Mouse (Mus musculus): ENCODE measurements around the gene Tprkb. TPM values are rescaled to one million over a fixed set of nuclear protein-coding genes. Genes with fewer than 3 reads are reported as not detected.
"Not testable (repeated sequence)": the region's sequence is repeated elsewhere in the genome, so short reads cannot be mapped to it uniquely, and the experiment has no call there.

Tprkb gene
- polyA plus RNA-seq, 1 experiment from 2014 or later, result 24.3 TPM

DNA sequence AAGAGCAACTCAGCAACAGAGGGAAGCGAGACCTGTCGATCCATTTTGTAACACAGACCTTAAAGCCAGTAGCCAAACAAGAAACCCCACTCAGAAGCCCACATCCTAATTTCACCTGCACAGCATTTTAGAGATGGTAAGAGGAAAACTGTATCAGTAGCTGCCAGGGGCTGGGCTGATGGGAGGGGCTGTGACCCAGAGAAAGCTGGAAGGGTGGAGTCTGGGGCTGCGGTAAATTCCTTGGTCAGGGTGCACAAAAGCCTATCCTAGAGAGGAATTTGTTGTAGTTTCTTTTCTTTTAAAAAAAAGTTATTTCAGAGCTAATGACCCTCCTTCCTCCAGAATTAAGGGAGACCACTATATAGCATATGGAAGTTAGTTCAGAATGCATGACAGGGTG lies 30.8 kb downstream of the Tprkb start:
- H3K4me1 ChIP-seq (replicated peaks), result no peaks in the 10 kb centered on the region
- H3K9ac ChIP-seq, result no peak overlapping the region
- H3K27me3 ChIP-seq (replicated peaks), result no peaks in the 10 kb centered on the region
- peaks cover 50% of the 10 kb centered on the region for H3K36me3 ChIP-seq
- ATAC-seq (ENCODE audit: insufficient number of reproducible peaks, low FRiP score), result no peak
- H3K9me3 ChIP-seq (replicated peaks), result no peaks in the 10 kb centered on the region
- no peak overlapping the region for H3K4me3 ChIP-seq
- H3K4me2 ChIP-seq, result no peak overlapping the region
- H3K27ac ChIP-seq (ENCODE audit: poor library complexity, severe bottlenecking), result no peak overlapping the region
- WGBS, result 92% methylated on average over 3 of the region's 3 CpGs

DNA sequence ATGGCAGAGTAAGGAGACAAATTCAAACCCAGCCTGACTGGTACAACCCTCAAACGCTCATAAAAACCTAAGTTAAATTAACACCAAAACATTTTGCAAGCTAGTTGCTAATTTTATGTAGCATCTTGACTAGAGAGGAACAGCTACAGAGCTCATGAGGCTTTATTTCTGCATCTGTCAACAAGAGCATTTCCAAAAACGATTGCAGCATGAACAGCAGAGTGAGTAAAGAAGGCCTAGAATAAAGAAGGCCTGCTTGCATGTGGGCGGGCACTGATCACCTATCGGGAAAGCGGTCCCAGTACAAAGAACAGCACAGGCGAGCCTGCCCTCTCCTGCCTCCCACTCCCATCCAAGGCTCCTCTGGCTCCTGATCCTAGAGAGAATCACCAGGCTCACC lies 36.9 kb downstream of the Tprkb start:
- Histone ChIP-seq H3K36me3 (peaks cover 89% of the 10 kb centered on the region), H3K4me1 (replicated peaks) (no peaks in the 10 kb centered on the region), H3K27me3 (replicated peaks) (no peaks in the 10 kb centered on the region), H3K27ac (ENCODE audit: poor library complexity, severe bottlenecking) (no peak overlapping the region), H3K4me2 (no peak overlapping the region), H3K4me3 (no peak overlapping the region), H3K9ac (no peak overlapping the region), H3K9me3 (replicated peaks) (no peaks in the 10 kb centered on the region)
- WGBS, result 81% methylated on average over 6 of the region's 6 CpGs
- no peak for ATAC-seq (ENCODE audit: insufficient number of reproducible peaks, low FRiP score)

DNA sequence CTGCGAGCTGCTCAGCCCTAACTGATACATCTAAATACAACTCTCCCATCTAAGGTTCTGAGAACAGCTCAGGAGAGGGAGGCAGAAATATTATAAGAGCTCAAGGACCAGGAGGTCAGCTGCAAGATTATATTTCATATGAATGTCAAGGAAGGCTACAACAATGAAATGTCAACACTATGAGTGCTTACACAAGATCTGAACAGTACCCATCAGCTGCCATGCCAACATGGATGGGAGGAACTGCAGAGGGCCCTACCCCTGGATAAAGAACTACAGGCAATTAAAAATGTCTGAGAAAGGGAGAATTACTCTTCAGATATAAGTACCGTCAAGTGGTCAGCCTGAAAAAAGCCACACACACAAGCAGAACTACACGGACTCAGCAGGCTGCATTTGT lies 45.9 kb downstream of the Tprkb start:
- no peaks in the 10 kb centered on the region for H3K9me3 ChIP-seq (replicated peaks)
- ATAC-seq (ENCODE audit: insufficient number of reproducible peaks, low FRiP score), result no peak
- no peak overlapping the region for H3K4me3 ChIP-seq
- 86% methylated on average over 3 of the region's 3 CpGs for WGBS
- no peak overlapping the region for H3K4me2 ChIP-seq
- H3K27ac ChIP-seq (ENCODE audit: poor library complexity, severe bottlenecking), result no peak overlapping the region
- no peaks in the 10 kb centered on the region for H3K27me3 ChIP-seq (replicated peaks)
- no peak overlapping the region for H3K9ac ChIP-seq
- peaks cover 5% of the 10 kb centered on the region for H3K4me1 ChIP-seq (replicated peaks)
- H3K36me3 ChIP-seq, result peaks cover 46% of the 10 kb centered on the region

DNA sequence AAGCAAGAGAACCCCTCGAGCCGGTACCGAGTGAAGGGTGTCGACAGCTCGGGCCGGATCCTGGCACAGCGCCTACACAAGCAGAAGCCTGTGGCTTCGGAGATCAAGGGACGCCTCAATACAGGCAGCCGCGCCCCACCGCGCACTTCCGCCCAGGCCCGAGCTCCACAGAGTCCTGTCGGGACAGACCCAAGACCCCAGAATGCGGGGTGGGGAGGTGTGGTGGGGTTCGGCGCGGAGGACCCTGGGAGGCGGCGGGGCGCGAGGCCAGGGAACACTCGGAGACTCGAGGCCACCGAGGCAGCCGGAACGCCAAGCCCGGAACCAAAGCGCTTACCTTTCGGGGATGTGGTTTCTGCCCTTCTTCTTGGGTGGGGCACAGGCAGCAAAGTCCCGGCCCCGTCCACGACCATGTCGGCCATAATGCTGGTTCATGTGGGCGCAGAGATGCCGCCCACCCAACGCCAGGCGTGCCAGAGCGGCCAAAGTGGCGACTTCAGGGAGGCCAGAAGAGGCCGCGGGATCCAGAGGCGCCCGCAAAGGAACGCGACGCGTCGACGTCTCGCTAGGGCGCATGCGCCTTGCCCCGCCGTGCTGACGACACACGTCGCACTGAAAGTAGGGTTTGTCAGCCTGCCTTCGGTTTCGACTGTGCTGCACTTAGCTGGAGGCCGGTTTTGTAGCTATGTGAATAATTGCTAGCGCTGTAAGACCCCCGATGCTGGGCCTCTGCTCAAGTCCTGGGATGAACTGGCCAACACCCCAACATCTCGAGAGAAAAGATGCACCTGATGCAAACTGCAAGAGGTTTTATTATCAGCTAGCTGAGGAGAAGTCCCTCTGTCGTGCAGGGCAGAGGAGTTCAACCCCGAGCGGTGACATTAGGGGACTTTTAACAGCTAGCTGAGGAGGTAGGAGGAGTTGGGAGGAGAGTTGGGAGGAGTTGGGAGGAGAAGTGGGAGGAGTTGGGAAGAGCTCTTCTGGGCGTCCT lies 49.7 kb downstream of the Tprkb start, which contains the start of gene Dusp11:
Gene Dusp11 (minus strand): TSS at position 567 of the 991 bp plus-strand sequence.
- peak; percentile 97 for ATAC-seq (ENCODE audit: insufficient number of reproducible peaks, low FRiP score)
- Histone ChIP-seq H3K4me1 (replicated peaks) (peaks cover 9% of the 10 kb centered on the region), H3K9ac (peak within 1 kb of the TSS; percentile 79), H3K27me3 (replicated peaks) (no peaks in the 10 kb centered on the region), H3K9me3 (replicated peaks) (no peaks in the 10 kb centered on the region), H3K27ac (ENCODE audit: poor library complexity, severe bottlenecking) (peak within 1 kb of the TSS; percentile 99), H3K4me3 (peak within 1 kb of the TSS; percentile 83), H3K36me3 (peaks cover 13% of the 10 kb centered on the region), H3K4me2 (peak within 1 kb of the TSS; percentile 79)
- WGBS, result under 1% methylated on average over 70 of the region's 70 CpGs

DNA sequence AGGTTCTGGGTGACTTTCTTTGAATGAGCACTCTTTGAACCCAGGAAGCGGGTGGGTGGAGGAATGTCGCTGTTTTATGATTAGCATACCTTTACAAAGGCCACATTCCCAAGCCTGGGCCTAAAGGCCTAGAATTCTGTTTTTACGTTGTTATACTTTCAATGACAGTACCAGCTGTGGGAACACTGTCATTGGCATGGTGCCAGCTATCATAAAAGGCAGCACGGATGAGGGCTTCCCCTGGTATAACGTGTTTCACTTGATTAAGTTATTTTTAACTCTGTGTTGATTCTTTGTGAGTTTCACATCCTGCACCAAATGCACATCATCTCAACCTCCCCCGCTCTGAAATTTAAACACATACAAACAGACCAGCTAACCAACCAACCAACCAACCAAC lies 54.4 kb downstream of the Tprkb start:
- 44% methylated on average over 6 of the region's 6 CpGs for WGBS
- not testable (repeated sequence) for H3K4me3 ChIP-seq; H3K27ac ChIP-seq (ENCODE audit: poor library complexity, severe bottlenecking); ATAC-seq (ENCODE audit: insufficient number of reproducible peaks, low FRiP score); H3K36me3 ChIP-seq; H3K27me3 ChIP-seq (replicated peaks); H3K9ac ChIP-seq; H3K4me2 ChIP-seq; H3K9me3 ChIP-seq (replicated peaks)
- peaks cover 15% of the 10 kb centered on the region for H3K4me1 ChIP-seq (replicated peaks)

DNA sequence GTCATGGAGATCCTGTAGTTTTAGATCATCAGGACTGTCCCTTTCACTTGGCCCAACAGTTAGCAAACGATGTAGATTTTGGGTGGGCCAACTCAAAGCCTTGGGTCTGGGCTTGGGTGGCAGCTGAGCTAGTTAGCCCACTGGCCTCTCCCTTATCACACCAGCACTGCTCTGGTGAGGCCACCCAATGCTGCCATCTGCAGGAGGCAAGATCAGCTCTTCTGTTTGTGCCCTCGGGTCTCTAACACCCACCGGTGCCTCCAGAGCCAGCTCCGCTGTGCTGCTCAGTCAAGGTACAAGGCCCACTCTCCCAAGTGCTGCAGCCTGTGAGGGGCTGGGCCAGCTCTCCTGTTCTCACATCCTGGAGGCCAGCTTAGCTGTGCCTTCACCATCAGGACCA lies 55.0 kb downstream of the Tprkb start:
- H3K4me2 ChIP-seq, result no peak overlapping the region

DNA sequence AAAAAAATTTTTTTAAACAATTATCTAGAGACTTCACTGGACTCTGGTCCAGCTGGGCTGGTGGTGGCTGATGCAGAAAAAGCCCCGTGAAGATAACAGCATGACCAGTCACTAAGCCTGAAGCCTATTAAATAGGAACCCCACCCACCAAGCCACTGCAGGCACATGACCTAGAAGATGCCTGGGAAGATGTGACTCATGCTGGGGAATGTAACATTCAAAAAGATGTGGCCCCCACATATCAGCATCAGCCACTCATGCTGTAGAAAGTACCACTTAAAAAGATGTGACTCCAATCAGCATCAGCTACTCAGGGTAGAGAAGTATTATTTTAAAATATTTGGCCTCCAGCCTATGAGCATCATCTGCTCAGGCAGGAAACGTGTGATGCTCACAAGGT lies 58.2 kb downstream of the Tprkb start:
- Histone ChIP-seq H3K4me2 (no peak overlapping the region), H3K9me3 (replicated peaks) (no peaks in the 10 kb centered on the region), H3K27me3 (replicated peaks) (no peaks in the 10 kb centered on the region), H3K4me3 (no peak overlapping the region), H3K36me3 (no peaks in the 10 kb centered on the region), H3K27ac (ENCODE audit: poor library complexity, severe bottlenecking) (no peak overlapping the region), H3K4me1 (replicated peaks) (peaks cover 22% of the 10 kb centered on the region), H3K9ac (no peak overlapping the region)
- no peak for ATAC-seq (ENCODE audit: insufficient number of reproducible peaks, low FRiP score)
- whole genome bisulfite sequencing, result 37% methylated on average over 2 of the region's 2 CpGs

More for the DNA sequence above, 55.0 kb downstream of the Tprkb start:
- Histone ChIP-seq H3K4me3 (no peak overlapping the region), H3K9ac (no peak overlapping the region), H3K27me3 (replicated peaks) (no peaks in the 10 kb centered on the region), H3K36me3 (no peaks in the 10 kb centered on the region), H3K27ac (ENCODE audit: poor library complexity, severe bottlenecking) (no peak overlapping the region), H3K9me3 (replicated peaks) (no peaks in the 10 kb centered on the region), H3K4me1 (replicated peaks) (peaks cover 15% of the 10 kb centered on the region)
- no peak for ATAC-seq (ENCODE audit: insufficient number of reproducible peaks, low FRiP score)
- WGBS, result 72% methylated on average over 4 of the region's 4 CpGs

DNA sequence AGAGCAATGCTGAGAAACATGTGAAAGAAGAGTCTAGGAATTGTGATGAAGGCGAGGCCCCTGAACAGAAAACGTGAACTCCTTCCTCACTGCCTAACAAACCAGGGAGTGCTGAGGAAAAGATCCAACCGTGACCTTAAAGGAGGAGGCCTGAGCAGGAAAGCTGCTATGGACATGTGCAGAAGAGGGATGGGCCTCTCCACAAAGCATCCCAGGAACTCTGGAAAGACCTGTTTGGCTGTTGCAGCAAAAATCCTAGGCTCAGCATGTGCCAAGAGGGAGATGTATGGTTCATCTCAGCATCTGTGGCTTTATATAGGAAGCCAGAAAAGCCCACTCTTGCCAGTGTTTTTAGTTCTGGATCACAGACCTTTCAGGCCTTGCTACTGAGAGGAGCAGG lies 61.0 kb downstream of the Tprkb start:
- Histone ChIP-seq H3K9me3 (replicated peaks) (peaks cover 5% of the 10 kb centered on the region; the same call in 1 of the 2 replicates), H3K27ac (ENCODE audit: poor library complexity, severe bottlenecking) (no peak overlapping the region)

DNA sequence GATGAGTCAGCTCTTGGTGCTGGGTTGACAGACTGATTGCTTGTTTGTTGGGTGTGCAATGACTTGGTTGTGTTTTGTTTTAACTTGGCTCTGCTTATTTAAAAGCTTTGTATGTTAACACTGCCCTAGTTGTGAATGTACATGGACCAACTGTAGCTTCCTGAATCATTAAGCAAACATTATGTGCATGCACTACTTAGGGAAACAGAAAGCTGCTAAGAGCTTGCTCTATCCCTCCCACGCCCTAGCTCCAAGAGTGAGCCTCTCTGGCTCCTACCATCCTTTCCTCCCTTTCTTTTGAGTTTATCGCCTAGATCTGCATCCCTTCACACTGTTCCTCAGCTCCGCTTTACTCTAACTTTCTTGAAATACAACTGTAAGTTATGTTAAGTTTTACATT lies 61.7 kb downstream of the Tprkb start:
- Histone ChIP-seq H3K9ac (no peak overlapping the region), H3K4me2 (no peak overlapping the region), H3K36me3 (no peaks in the 10 kb centered on the region), H3K27me3 (replicated peaks) (no peaks in the 10 kb centered on the region), H3K27ac (ENCODE audit: poor library complexity, severe bottlenecking) (no peak overlapping the region), H3K4me3 (no peak overlapping the region), H3K4me1 (replicated peaks) (peaks cover 17% of the 10 kb centered on the region), H3K9me3 (replicated peaks) (peaks cover 5% of the 10 kb centered on the region; the same call in 1 of the 2 replicates)
- WGBS, result 73% methylated on average over 3 of the region's 3 CpGs
- no peak for ATAC-seq (ENCODE audit: insufficient number of reproducible peaks, low FRiP score)

More for the DNA sequence above, 61.0 kb downstream of the Tprkb start:
- 60% methylated on average over 3 of the region's 3 CpGs for WGBS
- Histone ChIP-seq H3K4me1 (replicated peaks) (peaks cover 17% of the 10 kb centered on the region), H3K4me3 (no peak overlapping the region), H3K4me2 (no peak overlapping the region), H3K9ac (no peak overlapping the region), H3K36me3 (no peaks in the 10 kb centered on the region), H3K27me3 (replicated peaks) (no peaks in the 10 kb centered on the region)
- no peak for ATAC-seq (ENCODE audit: insufficient number of reproducible peaks, low FRiP score)

DNA sequence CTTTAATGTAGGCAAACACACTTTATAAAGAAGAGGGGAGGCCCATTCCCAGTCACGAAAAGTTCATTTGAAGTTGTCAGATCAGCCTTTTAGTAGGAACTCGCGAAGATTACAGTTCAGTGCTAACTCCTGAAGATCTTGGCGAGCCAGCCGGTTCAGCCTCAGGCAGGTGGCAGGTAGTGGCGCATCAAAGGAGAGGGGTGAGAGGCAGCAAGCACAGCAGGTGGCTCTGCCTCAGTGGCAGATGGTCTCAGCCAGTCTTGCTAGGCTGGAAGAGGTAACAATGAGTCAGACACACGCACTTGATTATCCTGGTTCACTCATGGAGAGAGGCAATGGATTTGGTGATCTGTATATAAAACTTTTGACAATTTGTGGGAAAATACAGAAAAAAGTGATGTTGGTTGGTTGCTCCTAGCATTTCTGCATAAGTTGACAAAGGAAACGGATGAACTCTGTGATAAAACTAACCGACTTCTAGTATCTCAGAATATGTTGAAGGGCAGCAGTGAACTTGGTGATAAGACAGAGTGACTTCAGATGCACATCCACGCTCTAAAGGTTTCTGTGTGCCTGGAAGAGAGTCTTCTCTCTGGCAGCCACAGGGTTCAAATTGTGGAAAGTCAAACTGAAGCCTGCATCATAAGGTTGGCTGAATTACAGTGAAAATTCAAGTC lies 63.4 kb downstream of the Tprkb start:
- Histone ChIP-seq H3K9ac (no peak overlapping the region), H3K27ac (ENCODE audit: poor library complexity, severe bottlenecking) (no peak overlapping the region), H3K36me3 (no peaks in the 10 kb centered on the region), H3K9me3 (replicated peaks) (peaks cover 11% of the 10 kb centered on the region), H3K4me2 (no peak overlapping the region), H3K4me3 (no peak overlapping the region), H3K27me3 (replicated peaks) (no peaks in the 10 kb centered on the region), H3K4me1 (replicated peaks) (peaks cover 14% of the 10 kb centered on the region)
- 51% methylated on average over 10 of the region's 10 CpGs for WGBS
- no peak for ATAC-seq (ENCODE audit: insufficient number of reproducible peaks, low FRiP score)

DNA sequence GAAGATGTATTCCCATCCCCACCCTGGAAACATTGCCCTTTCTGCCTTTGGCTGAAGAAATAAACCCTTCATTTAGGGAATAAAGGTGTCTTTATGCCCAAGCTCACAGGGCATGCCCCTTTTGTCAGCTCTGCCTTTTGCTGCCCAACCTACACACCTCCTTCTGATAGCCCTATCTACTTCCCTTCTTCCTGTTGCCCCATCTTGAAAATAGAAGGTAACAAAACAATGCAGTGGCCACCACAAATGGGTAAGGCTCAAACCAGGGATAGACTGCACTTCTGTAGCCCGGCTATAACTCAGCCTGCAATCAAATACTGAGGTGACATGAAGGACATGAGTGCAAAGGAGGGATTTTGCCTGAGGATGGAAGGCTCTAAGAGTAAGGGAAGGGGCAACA lies 64.1 kb downstream of the Tprkb start:
- peaks cover 7% of the 10 kb centered on the region; the same call in 1 of the 2 replicates for H3K4me1 ChIP-seq (replicated peaks)
- 67% methylated on average over 1 of the region's 1 CpGs for WGBS
- H3K4me2 ChIP-seq, result no peak overlapping the region
- H3K4me3 ChIP-seq, result no peak overlapping the region
- H3K9ac ChIP-seq, result no peak overlapping the region
- H3K27me3 ChIP-seq (replicated peaks), result no peaks in the 10 kb centered on the region
- ATAC-seq (ENCODE audit: insufficient number of reproducible peaks, low FRiP score), result no peak
- H3K27ac ChIP-seq (ENCODE audit: poor library complexity, severe bottlenecking), result no peak overlapping the region
- no peaks in the 10 kb centered on the region for H3K36me3 ChIP-seq
- peaks cover 11% of the 10 kb centered on the region for H3K9me3 ChIP-seq (replicated peaks)

Measured in heart, embryonic 12.5 days (tissue).